Mouse (Mus musculus): ENCODE measurements at regions not wholly inside any gene's neighbourhood (a gene's known extent, or its start where the extent isn't known, plus 50 kb on each side); places are given as distances from the start of the nearest gene placed in this dataset.

DNA sequence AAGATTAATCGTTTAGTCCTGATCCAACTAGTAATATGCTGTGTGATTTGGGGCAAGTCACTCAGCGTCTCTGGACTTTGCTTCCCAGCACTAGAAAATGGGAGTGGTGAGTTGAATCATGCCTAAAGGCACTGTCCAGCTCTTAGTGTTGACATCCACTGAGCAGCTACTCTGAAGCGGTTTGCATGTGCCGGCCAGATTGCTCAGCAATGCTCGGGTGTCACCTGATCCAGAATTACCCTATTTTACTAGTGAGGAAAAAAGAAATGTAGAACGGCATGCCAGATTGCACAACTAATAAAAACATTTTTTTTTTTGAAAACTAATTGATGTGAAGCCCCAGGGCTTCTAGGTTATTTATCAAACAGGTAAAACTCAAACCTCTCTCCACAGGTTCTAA, 122.0 kb upstream of the Slc44a1 start:
- Histone ChIP-seq H3K4me3 (no peak overlapping the region), H3K9ac (ENCODE audit: low read depth, low read length) (no peak overlapping the region), H3K79me2 (replicated peaks; ENCODE audit: control insufficient read depth, insufficient read depth, low read length) (no peaks in the 10 kb centered on the region), H3K27me3 (ENCODE audit: control insufficient read depth, insufficient read depth, low read length) (no peaks in the 10 kb centered on the region), H3K27ac (no peak overlapping the region), H3K4me1 (ENCODE audit: control insufficient read depth, insufficient read depth, low read length) (peaks cover 9% of the 10 kb centered on the region), H3K36me3 (ENCODE audit: control insufficient read depth, insufficient read depth, low read length) (no peaks in the 10 kb centered on the region)
- DNase-seq, result peak in 1 of 2 experiments; percentile 37
- intact Hi-C loops (cut with DNase I), result no loop called here
- 76% methylated on average over 6 of the region's 6 CpGs for WGBS
- TF ChIP-seq CTCF (IDR thresholded peaks at IDR 0.05), result no peak
- no peak for TF ChIP-seq POLR2A (IDR thresholded peaks at IDR 0.05; ENCODE audit: insufficient read depth, low read depth, low read length)
- TF ChIP-seq EP300 (IDR thresholded peaks at IDR 0.05; ENCODE audit: insufficient read depth, low read depth, low read length), result no peak

DNA sequence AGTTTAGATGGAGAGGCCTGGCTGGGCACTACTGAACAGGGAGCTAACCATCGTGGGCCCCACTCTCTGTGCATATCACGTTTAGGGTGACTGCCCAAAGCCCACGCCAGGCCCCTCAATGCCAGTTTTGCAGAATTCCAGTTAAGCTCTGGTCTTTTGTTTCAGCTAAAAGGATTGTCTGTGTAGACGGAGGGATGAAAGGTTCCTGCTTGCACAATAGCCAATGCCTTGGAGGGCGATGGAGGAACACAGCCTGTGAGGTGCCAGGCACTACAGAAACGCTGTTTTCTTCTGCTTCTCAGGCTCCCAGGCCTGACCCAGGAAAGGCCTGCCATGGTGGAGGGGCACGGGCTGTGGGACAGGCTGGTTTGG, 122.8 kb upstream of the Slc44a1 start:
- H3K27ac ChIP-seq, result no peak overlapping the region
- intact Hi-C loops (cut with DNase I), result no loop called here
- TF ChIP-seq CTCF (IDR thresholded peaks at IDR 0.05), result no peak
- no peak for TF ChIP-seq EP300 (IDR thresholded peaks at IDR 0.05; ENCODE audit: insufficient read depth, low read depth, low read length)
- TF ChIP-seq POLR2A (IDR thresholded peaks at IDR 0.05; ENCODE audit: insufficient read depth, low read depth, low read length), result no peak
- H3K4me3 ChIP-seq, result no peak overlapping the region
- 91% methylated on average over 7 of the region's 7 CpGs for WGBS
- H3K9ac ChIP-seq (ENCODE audit: low read depth, low read length), result no peak overlapping the region
- DNase-seq, result no peak
- no peaks in the 10 kb centered on the region for H3K79me2 ChIP-seq (replicated peaks; ENCODE audit: control insufficient read depth, insufficient read depth, low read length)
- no peaks in the 10 kb centered on the region for H3K36me3 ChIP-seq (ENCODE audit: control insufficient read depth, insufficient read depth, low read length)
- peaks cover 9% of the 10 kb centered on the region for H3K4me1 ChIP-seq (ENCODE audit: control insufficient read depth, insufficient read depth, low read length)
- H3K27me3 ChIP-seq (ENCODE audit: control insufficient read depth, insufficient read depth, low read length), result no peaks in the 10 kb centered on the region

DNA sequence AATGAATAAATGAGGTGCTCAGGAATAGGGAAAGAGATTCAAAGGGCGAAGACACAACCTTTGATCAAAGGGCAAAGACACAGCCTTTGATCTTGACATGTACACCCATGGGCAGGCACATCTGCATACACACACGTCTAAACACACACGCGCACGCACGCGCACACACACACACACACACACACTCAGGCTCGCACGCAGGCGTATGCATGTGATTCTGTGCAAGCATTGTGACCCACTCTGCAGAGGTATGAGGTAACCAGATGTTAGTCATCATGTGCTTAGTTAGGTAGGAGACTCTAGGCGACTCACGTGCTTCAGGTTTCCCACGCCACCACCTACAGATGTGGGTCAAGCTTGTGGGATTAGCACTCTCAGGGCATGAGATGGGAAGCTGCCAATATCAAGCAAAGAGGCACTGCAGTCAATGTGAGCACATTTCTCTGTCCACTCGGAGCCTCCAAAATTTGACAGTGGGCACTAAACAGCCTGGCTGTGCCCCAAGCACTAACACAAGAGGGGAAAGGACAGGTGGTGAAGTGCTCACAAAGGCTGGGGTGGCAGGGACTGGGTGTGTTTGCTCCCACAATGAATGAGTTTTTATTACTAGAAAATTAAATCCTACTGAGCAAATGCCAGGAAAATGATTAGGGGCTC, 123.3 kb upstream of the Slc44a1 start:
- H3K4me3 ChIP-seq, result no peak overlapping the region
- TF ChIP-seq EP300 (IDR thresholded peaks at IDR 0.05; ENCODE audit: insufficient read depth, low read depth, low read length), result no peak
- no peak for TF ChIP-seq CTCF (IDR thresholded peaks at IDR 0.05)
- TF ChIP-seq POLR2A (IDR thresholded peaks at IDR 0.05; ENCODE audit: insufficient read depth, low read depth, low read length), result no peak
- no peak overlapping the region for H3K27ac ChIP-seq
- peaks cover 9% of the 10 kb centered on the region for H3K4me1 ChIP-seq (ENCODE audit: control insufficient read depth, insufficient read depth, low read length)
- H3K36me3 ChIP-seq (ENCODE audit: control insufficient read depth, insufficient read depth, low read length), result no peaks in the 10 kb centered on the region
- no peaks in the 10 kb centered on the region for H3K27me3 ChIP-seq (ENCODE audit: control insufficient read depth, insufficient read depth, low read length)
- DNase-seq, result no peak
- no peaks in the 10 kb centered on the region for H3K79me2 ChIP-seq (replicated peaks; ENCODE audit: control insufficient read depth, insufficient read depth, low read length)
- intact Hi-C loops (cut with DNase I), result no loop called here
- 94% methylated on average over 14 of the region's 14 CpGs for WGBS
- H3K9ac ChIP-seq (ENCODE audit: low read depth, low read length), result no peak overlapping the region

DNA sequence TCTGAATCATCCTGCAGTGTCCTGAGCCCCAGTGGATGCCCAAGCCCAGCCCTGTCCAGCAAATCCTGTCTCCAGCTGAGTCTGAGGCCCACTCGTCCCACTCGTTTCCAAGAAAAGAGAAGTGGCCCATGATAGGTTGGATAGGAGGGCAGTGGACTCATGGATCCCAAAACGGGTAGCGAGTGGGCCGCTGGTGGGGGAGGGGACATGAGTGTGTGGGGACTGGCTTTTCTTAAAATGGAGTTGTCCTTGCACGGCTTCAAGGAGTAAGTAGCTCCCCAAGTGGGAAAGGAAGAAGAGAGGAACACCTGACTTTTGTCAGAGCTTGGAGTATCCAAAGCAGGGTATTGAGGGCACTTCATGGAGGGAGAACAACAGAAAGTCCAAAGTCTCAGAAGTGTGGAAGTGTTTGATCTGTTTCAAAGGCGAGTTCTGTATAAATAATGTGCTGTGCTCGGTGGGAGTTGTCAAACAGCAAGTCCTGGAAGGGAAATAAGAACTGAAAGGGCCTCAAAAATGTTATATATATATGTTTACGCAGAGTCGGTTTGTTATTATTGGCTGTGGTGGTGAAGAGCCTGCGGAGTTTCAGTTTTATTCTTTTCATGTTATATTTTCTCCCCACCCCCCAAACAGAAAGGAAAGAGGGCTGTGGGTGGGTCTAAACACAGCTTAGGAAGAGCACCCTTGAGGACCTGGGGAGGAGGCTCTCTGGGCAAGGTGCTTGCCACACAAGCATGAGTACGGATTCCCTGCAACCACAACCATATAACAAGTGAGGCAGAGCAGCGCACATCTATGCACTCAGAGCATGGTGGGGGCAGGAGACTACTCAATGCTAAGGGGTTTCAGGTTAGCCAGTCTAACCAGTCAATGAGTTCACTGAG, 124.1 kb upstream of the Slc44a1 start:
- Histone ChIP-seq H3K36me3 (ENCODE audit: control insufficient read depth, insufficient read depth, low read length) (no peaks in the 10 kb centered on the region), H3K9ac (ENCODE audit: low read depth, low read length) (no peak overlapping the region), H3K4me1 (ENCODE audit: control insufficient read depth, insufficient read depth, low read length) (peaks cover 8% of the 10 kb centered on the region), H3K27me3 (ENCODE audit: control insufficient read depth, insufficient read depth, low read length) (no peaks in the 10 kb centered on the region), H3K27ac (peak overlapping the region; percentile 55; the same call in 1 of the 2 replicates), H3K79me2 (replicated peaks; ENCODE audit: control insufficient read depth, insufficient read depth, low read length) (no peaks in the 10 kb centered on the region), H3K4me3 (no peak overlapping the region)
- intact Hi-C loops (cut with DNase I), result no loop called here
- WGBS, result 69% methylated on average over 13 of the region's 13 CpGs
- no peak for DNase-seq
- TF ChIP-seq EP300 (IDR thresholded peaks at IDR 0.05; ENCODE audit: insufficient read depth, low read depth, low read length), result no peak
- TF ChIP-seq POLR2A (IDR thresholded peaks at IDR 0.05; ENCODE audit: insufficient read depth, low read depth, low read length), result no peak
- no peak for TF ChIP-seq CTCF (IDR thresholded peaks at IDR 0.05)

DNA sequence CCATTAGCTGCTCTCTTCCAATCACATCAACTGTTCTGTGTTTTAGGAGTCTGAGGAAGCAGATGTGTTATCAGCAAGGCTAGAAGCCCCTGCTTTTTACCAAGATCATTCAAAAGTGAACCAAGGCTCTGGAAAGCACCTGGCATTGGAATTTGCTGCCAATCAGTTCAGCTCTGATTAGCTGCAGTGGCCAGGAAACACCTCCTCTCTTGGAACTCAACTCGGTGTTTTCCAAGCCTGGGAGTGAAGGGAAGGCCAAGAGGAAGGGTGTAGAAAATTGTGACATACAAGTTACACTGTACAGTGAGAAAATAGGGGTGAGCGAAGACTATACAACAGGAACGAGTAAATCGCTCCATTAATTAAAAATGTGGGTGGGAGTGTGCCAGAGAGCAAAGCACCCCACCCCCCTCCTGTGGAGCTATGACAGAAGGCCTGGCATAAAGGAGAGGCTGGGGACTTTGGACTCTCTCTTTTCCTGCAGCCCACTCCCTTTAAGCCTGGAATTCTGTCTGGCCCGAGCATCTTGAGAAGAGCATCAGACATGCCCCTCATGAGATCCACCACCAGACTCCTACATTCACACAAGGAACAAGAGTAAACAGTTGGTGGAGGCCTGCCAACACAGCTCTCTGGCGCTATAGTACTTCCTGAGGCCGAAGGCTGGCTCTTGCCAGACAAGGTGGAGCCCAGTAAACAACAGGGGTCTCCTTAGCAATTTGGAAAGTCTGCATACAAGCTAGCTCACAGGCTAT, 124.9 kb upstream of the Slc44a1 start:
- intact Hi-C loops (cut with DNase I), result no loop called here
- no peak for TF ChIP-seq POLR2A (IDR thresholded peaks at IDR 0.05; ENCODE audit: insufficient read depth, low read depth, low read length)
- TF ChIP-seq CTCF (IDR thresholded peaks at IDR 0.05), result no peak
- no peak for TF ChIP-seq EP300 (IDR thresholded peaks at IDR 0.05; ENCODE audit: insufficient read depth, low read depth, low read length)
- peak in 1 of 2 experiments; percentile 54 for DNase-seq
- WGBS, result 38% methylated on average over 7 of the region's 7 CpGs
- Histone ChIP-seq H3K27me3 (ENCODE audit: control insufficient read depth, insufficient read depth, low read length) (no peaks in the 10 kb centered on the region), H3K79me2 (replicated peaks; ENCODE audit: control insufficient read depth, insufficient read depth, low read length) (no peaks in the 10 kb centered on the region), H3K27ac (peak overlapping the region; percentile 55), H3K36me3 (ENCODE audit: control insufficient read depth, insufficient read depth, low read length) (no peaks in the 10 kb centered on the region), H3K9ac (ENCODE audit: low read depth, low read length) (no peak overlapping the region), H3K4me3 (no peak overlapping the region), H3K4me1 (ENCODE audit: control insufficient read depth, insufficient read depth, low read length) (peaks cover 6% of the 10 kb centered on the region)

Data from heart, adult 2 months (tissue).